Mouse (Mus musculus) left cerebral cortex, adult 8-10 months (tissue): Measurements from ENCODE around the gene Hpd. TPM values are rescaled to one million over a fixed set of nuclear protein-coding genes. Genes with fewer than 3 reads are reported as not detected.

Experiments used
- DNase-seq, 2 experiments: peaks; one replicate each; pipeline ENCODE4 v3.0.0; 2022; ENCODE audit warnings: low spot score in 2 of 2
- total RNA-seq, 4 experiments: library from RNA; stranded (reverse); gene quantifications; 2 replicates each; pipeline ENCODE4 v1.2.4; 2022

Gene Hpd
- total RNA-seq, 4 experiments from 2014 or later = not detected

- no peak for DNase-seq
Measured at GRCm38 (mm10) chr5:123148073-123148722, 34.3 kb downstream of the Hpd start.

- DNase-seq = no peak
Measured at GRCm38 (mm10) chr5:123147569-123147968, 35.0 kb downstream of the Hpd start.

GRCm38 (mm10) chr5:123146357-123146756 is 36.2 kb downstream of the Hpd start:
- no peak for DNase-seq

GRCm38 (mm10) chr5:123144746-123145590 is 37.6 kb downstream of the Hpd start:
- peak in 1 of 2 experiments; percentile 30 for DNase-seq

GRCm38 (mm10) chr5:123143971-123144745 is 38.4 kb downstream of the Hpd start:
- no peak for DNase-seq

GRCm38 (mm10) chr5:123143251-123143970 is 39.1 kb downstream of the Hpd start:
- DNase-seq = no peak

GRCm38 (mm10) chr5:123142161-123143157 is 40.1 kb downstream of the Hpd start, which contains the start of gene Setd1b:
Gene Setd1b, plus strand, starts transcription at chr5:123142193.
- peak in 1 of 2 experiments; percentile 25 for DNase-seq

- peak; percentile 21 to 48 for DNase-seq
Measured at GRCm38 (mm10) chr5:123141555-123142160, 40.9 kb downstream of the Hpd start.

- peak; percentile 93 to 97 for DNase-seq
Measured at GRCm38 (mm10) chr5:123140694-123141554, 41.6 kb downstream of the Hpd start.

GRCm38 (mm10) chr5:123139722-123140627 is 42.6 kb downstream of the Hpd start:
- no peak for DNase-seq

GRCm38 (mm10) chr5:123138953-123139721 is 43.4 kb downstream of the Hpd start:
- DNase-seq = peak; percentile 80 to 84

- peak in 1 of 2 experiments; percentile 56 for DNase-seq
Measured at GRCm38 (mm10) chr5:123138230-123138911, 44.2 kb downstream of the Hpd start.

GRCm38 (mm10) chr5:123137910-123138229 is 44.7 kb downstream of the Hpd start:
- DNase-seq = peak in 1 of 2 experiments; percentile 13

GRCm38 (mm10) chr5:123137044-123137909 is 45.2 kb downstream of the Hpd start:
- DNase-seq = peak; percentile 53 to 63
